In the genomic region with DNA sequence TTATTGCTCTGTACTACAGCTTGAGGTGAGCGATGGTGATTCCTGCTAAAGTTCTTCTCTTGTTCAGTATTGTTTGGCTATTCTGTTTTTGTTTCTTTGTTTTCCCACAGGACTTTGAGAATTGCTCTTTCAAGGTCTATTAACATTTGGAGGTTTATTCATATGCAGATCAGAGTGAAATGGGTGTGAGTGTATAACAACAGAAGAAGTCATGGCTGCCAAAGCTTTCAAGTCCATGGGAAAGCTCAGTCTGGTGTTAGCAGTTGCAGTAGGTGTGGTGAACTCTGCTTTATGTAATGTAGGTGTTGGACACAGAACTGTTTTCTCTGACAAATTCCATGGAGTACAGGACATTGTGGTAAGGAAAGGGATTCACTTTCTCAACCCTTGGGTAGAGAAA, we compare ENCODE assay signal across 31 mouse cellular contexts.
"Had no signal": no experiment of that assay in that cellular context is flagged by ENCODE, and none has a peak within 500 bp of the region (broad histone marks: within the 10 kb centered on the region; RNA-seq: fewer than 3 reads in every experiment).

No protein-coding gene starts in this region.

- H3K9me3 ChIP-seq: limb, embryonic 10.5 days; limb, embryonic 12.5 days; limb, embryonic 13.5 days; limb, embryonic 15.5 days; liver, embryonic 12.5 days; liver, embryonic 13.5 days; liver, embryonic 15.5 days; lung, embryonic 15.5 days; megakaryocyte, embryonic 14.5 days; midbrain, embryonic 10.5 days; midbrain, embryonic 12.5 days; midbrain, embryonic 13.5 days; midbrain, embryonic 15.5 days had no signal

- H3K9ac ChIP-seq: limb, embryonic 12.5 days; limb, embryonic 13.5 days; limb, embryonic 15.5 days; liver, embryonic 12.5 days; liver, embryonic 13.5 days; liver, embryonic 14.5 days; liver, embryonic 15.5 days; liver, postnatal 0 days; lung, embryonic 14.5 days; lung, embryonic 15.5 days; midbrain, embryonic 12.5 days; midbrain, embryonic 13.5 days; midbrain, embryonic 15.5 days had no signal

- H3K4me2 ChIP-seq: limb, embryonic 12.5 days; limb, embryonic 13.5 days; limb, embryonic 15.5 days; liver, embryonic 11.5 days; liver, embryonic 12.5 days; liver, embryonic 13.5 days; liver, embryonic 15.5 days; lung, embryonic 14.5 days; lung, embryonic 15.5 days; midbrain, embryonic 11.5 days; midbrain, embryonic 12.5 days; midbrain, embryonic 13.5 days; midbrain, embryonic 15.5 days had no signal

- ATAC-seq: liver, embryonic 12.5 days; liver, postnatal 0 days; lung, postnatal 0 days; midbrain, embryonic 13.5 days; midbrain, embryonic 15.5 days; midbrain, embryonic 16.5 days had no signal

- H3K4me1 ChIP-seq: limb, embryonic 10.5 days; limb, embryonic 12.5 days; limb, embryonic 13.5 days; limb, embryonic 15.5 days; liver, embryonic 12.5 days; liver, embryonic 13.5 days; liver, embryonic 15.5 days; lung, embryonic 15.5 days; megakaryocyte, embryonic 14.5 days; midbrain, embryonic 10.5 days; midbrain, embryonic 12.5 days; midbrain, embryonic 13.5 days; midbrain, embryonic 15.5 days had no signal

- H3K27ac ChIP-seq: left cerebral cortex, adult 2 months; limb, embryonic 10.5 days; limb, embryonic 12.5 days; limb, embryonic 13.5 days; limb, embryonic 15.5 days; liver, embryonic 12.5 days; liver, embryonic 13.5 days; liver, embryonic 14.5 days; liver, embryonic 15.5 days; lung, embryonic 15.5 days; macrophage; midbrain, embryonic 10.5 days; midbrain, embryonic 12.5 days; midbrain, embryonic 13.5 days; midbrain, embryonic 15.5 days had no signal

- H3K27me3 ChIP-seq: limb, embryonic 12.5 days; limb, embryonic 13.5 days; limb, embryonic 15.5 days; liver, embryonic 12.5 days; liver, embryonic 13.5 days; liver, embryonic 15.5 days; lung, embryonic 15.5 days; megakaryocyte, embryonic 14.5 days; midbrain, embryonic 12.5 days; midbrain, embryonic 13.5 days; midbrain, embryonic 15.5 days had no signal

- DNase-seq: left cerebral cortex, postnatal 4 days; liver; liver, embryonic 13.5 days; liver, postnatal 0 days; lung, adult 18-20 months; lung, adult 2 months; lung, embryonic 14.5 days; lung, postnatal 10 days; lung, postnatal 14 days; lung, postnatal 36 days; lung, postnatal 4 days had no signal

- H3K36me3 ChIP-seq: limb, embryonic 10.5 days; limb, embryonic 12.5 days; limb, embryonic 13.5 days; limb, embryonic 15.5 days; liver, embryonic 12.5 days; liver, embryonic 13.5 days; liver, embryonic 15.5 days; lung, embryonic 15.5 days; midbrain, embryonic 10.5 days; midbrain, embryonic 12.5 days; midbrain, embryonic 13.5 days; midbrain, embryonic 15.5 days had no signal

- H3K4me3 ChIP-seq: left cerebral cortex, adult 2 months; limb, embryonic 10.5 days; limb, embryonic 12.5 days; limb, embryonic 13.5 days; limb, embryonic 15.5 days; liver, embryonic 12.5 days; liver, embryonic 13.5 days; liver, embryonic 15.5 days; lung, embryonic 15.5 days; megakaryocyte, embryonic 14.5 days; midbrain, embryonic 10.5 days; midbrain, embryonic 12.5 days; midbrain, embryonic 13.5 days; midbrain, embryonic 15.5 days; myocyte had no signal
